In the genomic region with DNA sequence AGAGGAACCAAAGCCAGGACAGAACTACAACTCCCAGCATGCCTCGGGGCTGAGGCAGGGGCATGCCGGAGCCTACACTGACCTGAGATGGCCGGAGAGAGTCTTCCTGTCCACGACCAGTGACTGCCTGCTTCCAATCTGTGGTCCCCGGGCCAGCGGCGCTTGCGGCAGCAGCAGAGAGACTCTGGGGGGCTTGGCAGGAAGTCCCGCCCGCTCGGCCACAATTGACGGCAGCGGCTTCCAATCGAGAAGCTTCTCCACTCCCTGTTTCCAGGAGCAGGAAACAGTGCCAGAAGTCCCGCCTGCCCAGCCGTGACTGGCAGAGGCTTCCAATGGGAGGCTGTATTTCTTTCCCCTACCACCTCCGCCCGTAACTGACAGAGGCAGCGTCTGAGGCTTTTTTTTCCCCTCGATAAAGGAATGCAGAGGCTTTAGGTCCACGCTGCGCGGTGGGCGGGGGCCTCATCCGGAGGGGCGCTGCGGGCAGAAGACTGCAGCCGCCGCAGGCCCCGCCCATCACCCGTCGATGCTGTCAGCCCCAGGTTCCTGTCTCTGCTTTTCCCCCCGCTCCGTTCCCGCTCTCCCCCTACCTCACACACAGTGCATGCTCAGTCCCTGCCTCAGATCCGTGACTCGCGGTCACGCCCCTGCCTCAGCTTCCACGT, we compare ENCODE assay signal across 7 mouse cellular contexts. TPM values are rescaled to one million over a fixed set of nuclear protein-coding genes. Genes with fewer than 3 reads are reported as not detected.
DNase-seq lines count a peak whose midpoint lies in the region; ATAC-seq lines count a peak whose summit lies in the region.

No protein-coding gene starts in this region.

- peak overlapping the region; percentile 14; the same call in 1 of the 2 replicates for H3K27ac ChIP-seq in intestine, embryonic 14.5 days (ENCODE audit: low read depth)
- peak overlapping the region; percentile 84 for H3K27ac ChIP-seq in midbrain, embryonic 10.5 days (replicated peaks)

- peak overlapping the region; percentile 59 for H3K4me2 ChIP-seq in intestine, embryonic 14.5 days (ENCODE audit: low read length)

- intact Hi-C loops in left cerebral cortex, postnatal 25 days (cut with DNase I), result loop anchor here (1.0 kb wide), 2 partner anchors 30 to 140 kb away; a partner anchor contains a TSS

- H3K4me1 ChIP-seq in intestine, embryonic 14.5 days (replicated peaks; ENCODE audit: control insufficient read depth, insufficient read depth, low read length), result no peaks in the 10 kb centered on the region
- H3K4me1 ChIP-seq in midbrain, embryonic 10.5 days, result 0 out of 2 replicates have a peak, but pooled peaks cover 7% of the 10 kb centered on the region

- peak; percentile 73 for ATAC-seq in intestine, embryonic 14.5 days (replicated peaks; ENCODE audit: low FRiP score, low TSS enrichment, low read depth)

- DNase-seq in adrenal gland, adult 18-20 months (ENCODE audit: low spot score in 2 of 2), result peak; percentile 87
- peak; percentile 93 for DNase-seq in embryo, embryonic 11 days
- peak; percentile 94 for DNase-seq in gastrocnemius, postnatal 25 days
- DNase-seq in intestine, embryonic 14.5 days (ENCODE audit: low spot score), result peak; percentile 97
- DNase-seq in left cerebral cortex, postnatal 25 days (ENCODE audit: low spot score in 2 of 2), result peak; percentile 93 to 97
- peak; percentile 95 for DNase-seq in midbrain, embryonic 10.5 days (ENCODE audit: low spot score)
- DNase-seq in right cerebral cortex, postnatal 4 days, result peak; percentile 92

- no peaks in the 10 kb centered on the region for H3K36me3 ChIP-seq in intestine, embryonic 14.5 days (ENCODE audit: control insufficient read depth, insufficient read depth, low read length)
- peaks cover 2% of the 10 kb centered on the region; the same call in 1 of the 2 replicates for H3K36me3 ChIP-seq in midbrain, embryonic 10.5 days

- H3K4me3 ChIP-seq in intestine, embryonic 14.5 days (ENCODE audit: low read depth, low read length), result peak overlapping the region; percentile 32
- peak overlapping the region; percentile 62 for H3K4me3 ChIP-seq in midbrain, embryonic 10.5 days

- H3K27me3 ChIP-seq in intestine, embryonic 14.5 days (replicated peaks; ENCODE audit: control insufficient read depth, insufficient read depth, low read length), result no peaks in the 10 kb centered on the region
- H3K27me3 ChIP-seq in midbrain, embryonic 10.5 days (ENCODE audit: low read depth, poor library complexity, severe bottlenecking), result no peaks in the 10 kb centered on the region

- WGBS in intestine, embryonic 14.5 days, result under 1% methylated on average over 26 of the region's 40 CpGs
- WGBS in midbrain, embryonic 10.5 days, result under 1% methylated on average over 40 of the region's 40 CpGs

- H3K9ac ChIP-seq in intestine, embryonic 14.5 days (ENCODE audit: low read length), result peak overlapping the region; percentile 25; the same call in 1 of the 2 replicates

- no peaks in the 10 kb centered on the region for H3K9me3 ChIP-seq in intestine, embryonic 14.5 days (ENCODE audit: control insufficient read depth, low read length)
- H3K9me3 ChIP-seq in midbrain, embryonic 10.5 days (replicated peaks), result peaks cover 3% of the 10 kb centered on the region

RNA-seq across cellular contexts. Expression of a gene that starts 30.8 kb away (rescaled TPM):
- 10 to 100 TPM; 43.4 to 45.8 TPM for total RNA-seq in adrenal gland, adult 18-20 months (2021)
- 10 to 100 TPM; 17.9 to 20.1 TPM for total RNA-seq in gastrocnemius, postnatal 25 days (2021)
- 21.8 and 22.2 TPM in 2 replicates for polyA plus RNA-seq in intestine, embryonic 14.5 days (2014; fragmentation: Nextera tagmentation; extraction: Ambion mirVana)
- 10 to 100 TPM; 50.6 to 56.9 TPM for total RNA-seq in left cerebral cortex, postnatal 25 days (2021)
- polyA plus RNA-seq in midbrain, embryonic 10.5 days (2016; fragmentation: Nextera tagmentation; extraction: Ambion mirVana), result 19.0 and 20.9 TPM in 2 replicates

Comparison
In these comparisons a context has a peak if more than half of its experiments do, and no peak if none do; other contexts are left out.
1. Peak in every context shown above with its lines: DNase-seq, ATAC-seq, H3K4me3 ChIP-seq and H3K27ac ChIP-seq.